Mouse (Mus musculus) liver, embryonic 12.5 days (tissue): Measurements from ENCODE around the gene Adcy1. TPM values are rescaled to one million over a fixed set of nuclear protein-coding genes. Genes with fewer than 3 reads are reported as not detected.
"Not testable (repeated sequence)": the region's sequence is repeated elsewhere in the genome, so short reads cannot be mapped to it uniquely, and the experiment has no call there.

Experiments used
- ATAC-seq: fragments of 200-750 bp; cut with Nextera tagmentation; 2 replicates; pipeline ENCODE4 v1.8.0; 2017; ENCODE audit warnings: moderate number of reproducible peaks, mild to moderate bottlenecking, moderate library complexity
- H3K27ac ChIP-seq: fragments of 300-500 bp; sonication (generic); 2 replicates; pipeline ENCODE4 v1.5.1; 2016; ENCODE audit warnings: mild to moderate bottlenecking
- H3K27me3 ChIP-seq: fragments of 300-500 bp; sonication (generic); replicated peaks from 2 replicates; pipeline ENCODE4 v1.6.1; 2016; ENCODE audit warnings: mild to moderate bottlenecking, moderate library complexity
- H3K36me3 ChIP-seq: fragments of 300-500 bp; sonication (generic); 2 replicates; pipeline ENCODE4 v1.6.1; 2016; ENCODE audit warnings: mild to moderate bottlenecking, moderate library complexity
- H3K4me1 ChIP-seq: fragments of 300-500 bp; sonication (generic); 2 replicates; pipeline ENCODE4 v1.6.1; 2016
- H3K4me2 ChIP-seq: fragments of 300-500 bp; sonication (generic); 2 replicates; pipeline ENCODE4 v1.6.1; 2016; ENCODE audit warnings: mild to moderate bottlenecking, moderate library complexity
- H3K4me3 ChIP-seq: fragments of 300-500 bp; sonication (generic); 2 replicates; pipeline ENCODE4 v1.5.1; 2016; ENCODE audit warnings: mild to moderate bottlenecking, moderate library complexity
- H3K9ac ChIP-seq: fragments of 300-500 bp; sonication (generic); 2 replicates; pipeline ENCODE4 v1.6.1; 2016; ENCODE audit warnings: mild to moderate bottlenecking, moderate library complexity
- H3K9me3 ChIP-seq: fragments of 300-500 bp; sonication (generic); replicated peaks from 2 replicates; pipeline ENCODE4 v1.6.1; 2016; ENCODE audit warnings: mild to moderate bottlenecking, moderate library complexity
- WGBS: fragments of 180-500 bp; shearing (Covaris S2); methylation state at CpG from one replicate; pipeline ENCODE4 v1.1.7; 2016; ENCODE audit not compliant: insufficient replicate concordance; 5-methylcytosine and 5-hydroxymethylcytosine counted together
- polyA plus RNA-seq: library from polyadenylated mRNA; unstranded; fragments of >200 nt; fragmentation: Nextera tagmentation; extraction: Ambion mirVana; gene quantifications from 2 replicates; pipeline ENCODE4 v1.2.1, GENCODE M21; 2016

Gene Adcy1
- polyA plus RNA-seq, 1 experiment from 2014 or later = 0.30 TPM

GRCm38 (mm10) chr11:7213161-7213500 is 149.8 kb downstream of the Adcy1 start:
- H3K4me3 ChIP-seq = peak overlapping the region; percentile 52
- 0 out of 2 replicates have a peak, but pooled peaks cover 6% of the 10 kb centered on the region for H3K4me1 ChIP-seq
- ATAC-seq = no peak
- no peak overlapping the region; the same call in 1 of the 2 replicates for H3K9ac ChIP-seq
- 5% methylated on average over 19 of the region's 19 CpGs for WGBS
- no peaks in the 10 kb centered on the region for H3K36me3 ChIP-seq
- no peak overlapping the region for H3K27ac ChIP-seq
- peaks cover 57% of the 10 kb centered on the region for H3K27me3 ChIP-seq
- no peaks in the 10 kb centered on the region for H3K9me3 ChIP-seq
- peak overlapping the region; percentile 68 for H3K4me2 ChIP-seq

GRCm38 (mm10) chr11:7213501-7214341 is 150.4 kb downstream of the Adcy1 start, which contains the start of gene Igfbp3:
Gene Igfbp3 (minus strand): TSS chr11:7213923.
- H3K9ac ChIP-seq = no peak within 1 kb of the TSS; the same call in 1 of the 2 replicates
- H3K4me3 ChIP-seq = peak within 1 kb of the TSS; percentile 52
- under 1% methylated on average over 85 of the region's 104 CpGs for WGBS
- no peaks in the 10 kb centered on the region for H3K9me3 ChIP-seq
- H3K27me3 ChIP-seq = peaks cover 57% of the 10 kb centered on the region
- H3K4me2 ChIP-seq = peak within 1 kb of the TSS; percentile 68
- H3K27ac ChIP-seq = 0 out of 2 replicates have a peak within 1 kb of the TSS, but pooled peaks have one; percentile 45
- H3K4me1 ChIP-seq = 0 out of 2 replicates have a peak, but pooled peaks cover 6% of the 10 kb centered on the region
- H3K36me3 ChIP-seq = no peaks in the 10 kb centered on the region
- ATAC-seq = peak; percentile 42

GRCm38 (mm10) chr11:7214342-7214660 is 151.0 kb downstream of the Adcy1 start:
- no peaks in the 10 kb centered on the region for H3K9me3 ChIP-seq
- no peaks in the 10 kb centered on the region for H3K36me3 ChIP-seq
- ATAC-seq = no peak
- H3K4me1 ChIP-seq = 0 out of 2 replicates have a peak, but pooled peaks cover 6% of the 10 kb centered on the region
- H3K9ac ChIP-seq = no peak overlapping the region
- peak overlapping the region; percentile 68 for H3K4me2 ChIP-seq
- H3K27me3 ChIP-seq = peaks cover 57% of the 10 kb centered on the region
- no peak overlapping the region for H3K27ac ChIP-seq
- 2% methylated on average over 12 of the region's 12 CpGs for WGBS
- peak overlapping the region; percentile 52 for H3K4me3 ChIP-seq

- WGBS = 6% methylated on average over 14 of the region's 14 CpGs
- ATAC-seq = no peak
- Histone ChIP-seq H3K36me3 (no peaks in the 10 kb centered on the region), H3K9me3 (no peaks in the 10 kb centered on the region), H3K9ac (no peak overlapping the region), H3K4me2 (no peak overlapping the region), H3K27ac (no peak overlapping the region), H3K4me1 (0 out of 2 replicates have a peak, but pooled peaks cover 6% of the 10 kb centered on the region), H3K27me3 (peaks cover 57% of the 10 kb centered on the region), H3K4me3 (no peak overlapping the region)
Observed at GRCm38 (mm10) chr11:7214761-7215160, 151.5 kb downstream of the Adcy1 start.

- H3K9ac ChIP-seq = no peak overlapping the region
- ATAC-seq = no peak
- no peak overlapping the region for H3K4me2 ChIP-seq
- peaks cover 54% of the 10 kb centered on the region for H3K27me3 ChIP-seq
- no peaks in the 10 kb centered on the region for H3K36me3 ChIP-seq
- H3K4me3 ChIP-seq = no peak overlapping the region
- 0 out of 2 replicates have a peak, but pooled peaks cover 6% of the 10 kb centered on the region for H3K4me1 ChIP-seq
- H3K9me3 ChIP-seq = no peaks in the 10 kb centered on the region
- WGBS = 8% methylated on average over 8 of the region's 8 CpGs
- H3K27ac ChIP-seq = no peak overlapping the region
Observed at GRCm38 (mm10) chr11:7215703-7216102, 152.4 kb downstream of the Adcy1 start.

- WGBS = 50% methylated on average over 8 of the region's 8 CpGs
- not testable (repeated sequence) for H3K9ac ChIP-seq, ATAC-seq, H3K27me3 ChIP-seq, H3K27ac ChIP-seq, H3K4me1 ChIP-seq, H3K36me3 ChIP-seq, H3K9me3 ChIP-seq, H3K4me3 ChIP-seq, H3K4me2 ChIP-seq
Observed at GRCm38 (mm10) chr11:7221826-7222225, 158.5 kb downstream of the Adcy1 start.

GRCm38 (mm10) chr11:7226200-7226599 is 162.9 kb downstream of the Adcy1 start:
- H3K9me3 ChIP-seq = no peaks in the 10 kb centered on the region
- H3K4me1 ChIP-seq = no peaks in the 10 kb centered on the region
- no peak overlapping the region for H3K4me2 ChIP-seq
- 44% methylated on average over 2 of the region's 2 CpGs for WGBS
- no peaks in the 10 kb centered on the region for H3K27me3 ChIP-seq
- ATAC-seq = no peak
- H3K36me3 ChIP-seq = no peaks in the 10 kb centered on the region
- no peak overlapping the region for H3K4me3 ChIP-seq
- H3K27ac ChIP-seq = no peak overlapping the region
- H3K9ac ChIP-seq = no peak overlapping the region

GRCm38 (mm10) chr11:7226810-7227550 is 163.7 kb downstream of the Adcy1 start:
- Histone ChIP-seq H3K4me1 (no peaks in the 10 kb centered on the region), H3K27ac (no peak overlapping the region), H3K27me3 (no peaks in the 10 kb centered on the region), H3K36me3 (no peaks in the 10 kb centered on the region), H3K9me3 (no peaks in the 10 kb centered on the region), H3K9ac (no peak overlapping the region), H3K4me2 (no peak overlapping the region), H3K4me3 (no peak overlapping the region)
- no peak for ATAC-seq
- WGBS = 75% methylated on average over 7 of the region's 7 CpGs

- no peaks in the 10 kb centered on the region for H3K27me3 ChIP-seq
- H3K9me3 ChIP-seq = no peaks in the 10 kb centered on the region
- H3K4me3 ChIP-seq = no peak overlapping the region
- no peak overlapping the region for H3K27ac ChIP-seq
- no peak for ATAC-seq
- no peaks in the 10 kb centered on the region for H3K36me3 ChIP-seq
- no peak overlapping the region for H3K4me2 ChIP-seq
- H3K4me1 ChIP-seq = no peaks in the 10 kb centered on the region
- WGBS = 54% methylated on average over 4 of the region's 4 CpGs
- no peak overlapping the region for H3K9ac ChIP-seq
Observed at GRCm38 (mm10) chr11:7228107-7228506, 164.8 kb downstream of the Adcy1 start.

Other genes with a start within 250 kb of the Adcy1 start
- not detected in 2 replicates for gene Gm11983, start 225.8 kb upstream of the Adcy1 start, polyA plus RNA-seq
- gene Gm11985, start 125.1 kb downstream of the Adcy1 start, polyA plus RNA-seq = not detected in 2 replicates
- gene Igfbp1, start 134.3 kb downstream of the Adcy1 start, polyA plus RNA-seq = 39.5 and 41.4 TPM in 2 replicates
- 42.6 and 43.2 TPM in 2 replicates for gene Igfbp3, start 150.4 kb downstream of the Adcy1 start, polyA plus RNA-seq